Mouse (Mus musculus) induced T-regulatory cell, adult 2 months (primary cell): Measurements from ENCODE around the gene Olfr1131.
"Not testable (repeated sequence)": the region's sequence is repeated elsewhere in the genome, so short reads cannot be mapped to it uniquely, and the experiment has no call there.

Experiments used
- DNase-seq: peaks from one replicate; pipeline ENCODE4 v3.0.0-alpha.2; 2012; ENCODE audit warnings: low read depth

Olfr1131 gene

DNA sequence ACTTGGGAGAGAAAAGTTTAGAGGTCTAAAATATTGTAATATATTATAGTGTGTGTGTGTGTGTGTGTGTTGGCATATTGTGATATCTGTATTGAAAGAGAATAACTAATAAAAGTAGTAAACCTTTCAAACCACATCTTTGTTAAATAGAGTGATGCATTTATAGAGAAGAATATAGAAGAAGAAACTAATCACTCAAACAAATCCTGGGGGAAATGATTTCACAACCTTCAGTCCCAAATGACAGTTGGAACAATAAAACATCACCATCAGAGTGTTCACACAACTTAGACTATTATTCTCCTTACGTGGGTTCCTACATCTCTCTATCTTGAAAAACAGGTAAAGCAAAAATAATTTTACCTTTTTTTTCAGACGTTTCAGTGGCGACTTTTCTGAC lies at the start of gene Olfr1131:
Gene Olfr1131, plus strand, starts transcription at position 301 of the 400 bp plus-strand sequence.
- no peak for DNase-seq

DNA sequence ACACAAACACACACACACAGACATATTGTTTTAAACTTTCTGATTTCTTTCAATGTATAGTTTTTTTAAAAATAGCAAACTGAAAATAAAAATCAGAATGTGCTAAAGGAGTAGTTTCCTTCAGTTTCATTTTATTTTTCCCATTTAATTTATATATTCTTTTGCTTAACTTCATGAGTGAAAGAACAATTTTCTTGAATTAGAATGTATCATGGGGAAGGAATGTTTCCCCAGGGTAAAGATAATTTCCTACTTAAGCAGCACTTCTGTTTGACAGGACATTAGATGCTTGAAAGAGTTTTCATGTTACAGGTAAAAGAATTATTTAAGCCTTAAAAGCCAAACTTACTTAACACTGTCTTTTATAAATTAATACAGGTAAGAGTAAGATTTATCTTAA lies 21.0 kb upstream of the Olfr1131 start, which contains the start of gene Olfr1130:
Gene Olfr1130, plus strand, starts transcription at position 301 of the 400 bp plus-strand sequence.
- DNase-seq = not testable (repeated sequence)

DNA sequence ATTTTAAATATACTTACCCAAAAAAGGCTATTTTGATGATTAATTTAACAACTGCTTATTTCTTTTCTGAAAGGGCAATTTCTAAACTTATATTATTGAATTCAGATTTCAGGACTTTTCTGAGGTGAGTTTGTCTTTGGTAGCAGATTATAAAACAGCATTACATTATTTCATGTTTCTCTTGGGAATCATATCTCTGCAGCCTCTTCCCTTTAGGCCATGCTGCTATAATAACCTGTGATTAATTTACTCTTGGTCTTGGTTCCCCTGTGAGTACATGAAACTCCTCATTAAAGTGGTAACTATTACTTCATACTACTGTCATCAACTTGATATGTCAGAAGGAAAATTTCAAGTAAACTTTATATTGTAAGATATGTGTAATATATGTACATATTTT lies 10.5 kb downstream of the Olfr1131 start, which contains the start of gene Olfr1132:
Gene Olfr1132, minus strand, starts transcription at position 101 of the 400 bp plus-strand sequence.
- DNase-seq = no peak

DNA sequence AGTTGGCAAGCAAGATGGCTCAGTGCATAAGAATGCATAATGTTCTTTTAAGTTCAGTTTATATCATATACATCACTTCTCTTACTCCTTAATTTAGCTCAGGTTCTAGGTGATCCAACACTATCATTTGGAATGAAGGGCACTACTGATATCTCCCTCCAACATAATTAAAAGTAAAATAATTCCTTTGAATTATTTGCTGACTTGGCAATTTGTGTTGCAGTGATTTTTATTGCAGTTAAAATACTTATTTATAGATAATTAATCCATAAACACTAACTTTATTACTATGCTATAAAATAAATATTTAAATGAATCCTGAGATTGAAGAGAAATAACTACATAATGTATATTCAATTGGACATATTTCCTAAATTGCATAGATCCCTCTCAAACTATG lies 15.5 kb downstream of the Olfr1131 start:
- DNase-seq = no peak

DNA sequence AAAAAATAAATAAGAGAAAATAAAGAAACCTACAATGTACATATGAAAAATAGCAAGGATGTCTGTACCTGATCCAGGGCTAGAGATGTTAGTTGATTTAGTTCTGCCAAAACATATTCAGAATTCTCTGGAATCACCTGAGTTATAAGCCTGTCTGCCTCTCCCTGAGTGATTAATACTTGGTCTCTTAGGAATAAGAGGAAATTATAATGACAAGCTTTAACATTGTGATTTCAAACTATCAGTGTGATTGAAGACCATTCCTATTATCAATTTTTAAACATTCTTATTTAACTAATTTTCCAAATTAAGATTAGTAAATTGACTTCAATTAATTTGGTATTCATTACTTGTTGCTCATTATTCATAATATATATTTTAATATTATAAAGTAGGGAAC lies 20.4 kb downstream of the Olfr1131 start, which contains the start of gene Olfr1133:
Gene Olfr1133, minus strand, starts transcription at position 101 of the 400 bp plus-strand sequence.
- DNase-seq = no peak

DNA sequence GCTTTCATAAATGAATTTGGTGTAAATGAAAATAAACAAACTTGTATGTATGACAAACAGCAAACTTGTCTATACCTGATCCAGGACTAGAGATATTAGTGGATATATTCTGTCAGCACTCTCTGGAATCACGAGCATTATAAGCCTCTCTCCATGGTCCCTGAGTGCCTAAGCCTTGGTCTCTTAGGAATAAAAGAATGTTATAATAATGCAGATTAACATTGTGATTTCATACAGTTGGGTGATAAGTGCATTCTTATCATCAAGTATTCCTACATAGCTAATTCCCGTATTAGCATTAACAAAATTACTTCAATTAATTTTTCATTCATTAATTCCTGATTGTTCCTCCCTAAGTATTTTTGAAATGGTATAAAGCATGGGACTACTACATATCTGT lies 31.5 kb downstream of the Olfr1131 start, which contains the start of gene Olfr1134:
Gene Olfr1134, minus strand, starts transcription at position 101 of the 400 bp plus-strand sequence.
- DNase-seq = no peak

DNA sequence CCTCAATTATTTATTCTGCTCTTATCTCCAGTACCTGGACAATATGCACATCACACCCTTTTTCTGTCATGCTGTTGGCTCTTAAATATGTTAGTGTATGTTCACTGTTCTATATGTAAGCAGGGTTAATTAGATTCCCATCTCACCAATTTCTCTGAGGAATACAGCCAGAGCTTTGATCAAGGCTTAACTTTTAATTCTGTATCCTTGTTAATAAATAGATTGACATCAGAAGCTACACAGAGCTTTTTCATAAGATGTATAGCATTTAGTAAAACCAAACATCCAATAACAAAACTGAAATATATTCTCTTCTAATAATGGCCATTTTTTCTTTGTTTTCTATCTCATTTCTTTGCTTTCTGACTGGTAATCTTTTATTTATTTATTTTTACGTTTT lies 46.7 kb downstream of the Olfr1131 start, which contains the start of gene Olfr1135:
Gene Olfr1135, minus strand, starts transcription at position 101 of the 400 bp plus-strand sequence.
- DNase-seq = no peak
